Mouse (Mus musculus) heart, postnatal 0 days (tissue): ENCODE measurements around the gene Triap1.

Source experiments
- CTCF ChIP-seq: IDR thresholded peaks from 2 replicates; pipeline ENCODE4 v1.5.1; 2016; ENCODE audit warnings: antibody characterized with exemption, control low read depth, low read depth
- EP300 ChIP-seq: IDR thresholded peaks from 2 replicates; pipeline ENCODE4 v1.6.1; 2016; ENCODE audit warnings: antibody characterized with exemption, low read depth

- TF ChIP-seq CTCF (no peak), EP300 (no peak)
Observed at GRCm38 (mm10) chr5:115294173-115294572, 46.9 kb upstream of the Triap1 start.
